Mouse (Mus musculus): Measurements from ENCODE around the gene Psmb6. TPM values are rescaled to one million over a fixed set of nuclear protein-coding genes. Genes with fewer than 3 reads are reported as not detected.

The Psmb6 gene
- polyA plus RNA-seq, 1 experiment, result 658 TPM

- peaks cover 36% of the 10 kb centered on the region for H3K27me3 ChIP-seq (ENCODE audit: control insufficient read depth, insufficient read depth, insufficient read length)
- no peak overlapping the region for H3ac ChIP-seq (ENCODE audit: control insufficient read depth, insufficient read length, low read depth)
- no peak for TF ChIP-seq MYOD1 (IDR thresholded peaks at IDR 0.05; ENCODE audit: control insufficient read depth, insufficient read length, low read depth)
- TF ChIP-seq USF1 (IDR thresholded peaks at IDR 0.05; ENCODE audit: low read depth), result no peak
- no peak for TF ChIP-seq MYOG (IDR thresholded peaks at IDR 0.05; ENCODE audit: control insufficient read depth, extremely low read depth, insufficient read length)
- no peak for TF ChIP-seq FOSL1 (IDR thresholded peaks at IDR 0.05; ENCODE audit: insufficient read depth, low read length, poor library complexity, severe bottlenecking)
- no peak for TF ChIP-seq MAX (IDR thresholded peaks at IDR 0.05)
- no peak for TF ChIP-seq CTCF (IDR thresholded peaks at IDR 0.05; ENCODE audit: control insufficient read depth, insufficient read depth, insufficient read length)
- TF ChIP-seq CEBPB (IDR thresholded peaks at IDR 0.05; ENCODE audit: low read depth), result no peak
- H3K4me3 ChIP-seq (ENCODE audit: insufficient read depth, poor library complexity, severe bottlenecking), result no peak overlapping the region
- H3K79me3 ChIP-seq (ENCODE audit: low read depth), result no peaks in the 10 kb centered on the region
- H3K79me2 ChIP-seq (ENCODE audit: control insufficient read depth, insufficient read depth), result no peaks in the 10 kb centered on the region
- no peaks in the 10 kb centered on the region for H3K36me3 ChIP-seq (ENCODE audit: control insufficient read depth, insufficient read depth)
Measured at GRCm38 (mm10) chr11:70506962-70507515, 18.1 kb upstream of the Psmb6 start.

GRCm38 (mm10) chr11:70509753-70510564 is 15.2 kb upstream of the Psmb6 start:
- Histone ChIP-seq H3K79me2 (ENCODE audit: control insufficient read depth, insufficient read depth) (no peaks in the 10 kb centered on the region), H3K4me3 (ENCODE audit: insufficient read depth, poor library complexity, severe bottlenecking) (no peak overlapping the region), H3K27me3 (ENCODE audit: control insufficient read depth, insufficient read depth, insufficient read length) (peaks cover 48% of the 10 kb centered on the region), H3K79me3 (ENCODE audit: low read depth) (no peaks in the 10 kb centered on the region), H3K36me3 (ENCODE audit: control insufficient read depth, insufficient read depth) (no peaks in the 10 kb centered on the region), H3ac (ENCODE audit: control insufficient read depth, insufficient read length, low read depth) (no peak overlapping the region)
- TF ChIP-seq MAX (IDR thresholded peaks at IDR 0.05) (no peak), CTCF (IDR thresholded peaks at IDR 0.05; ENCODE audit: control insufficient read depth, insufficient read depth, insufficient read length) (peak; percentile 51), USF1 (IDR thresholded peaks at IDR 0.05; ENCODE audit: low read depth) (no peak), CEBPB (IDR thresholded peaks at IDR 0.05; ENCODE audit: low read depth) (no peak), MYOG (IDR thresholded peaks at IDR 0.05; ENCODE audit: control insufficient read depth, extremely low read depth, insufficient read length) (no peak), FOSL1 (IDR thresholded peaks at IDR 0.05; ENCODE audit: insufficient read depth, low read length, poor library complexity, severe bottlenecking) (no peak)

- H3K79me2 ChIP-seq (ENCODE audit: control insufficient read depth, insufficient read depth), result no peaks in the 10 kb centered on the region
- no peak for TF ChIP-seq MYOG (IDR thresholded peaks at IDR 0.05; ENCODE audit: control insufficient read depth, extremely low read depth, insufficient read length)
- TF ChIP-seq USF1 (IDR thresholded peaks at IDR 0.05; ENCODE audit: low read depth), result no peak
- TF ChIP-seq MYOD1 (IDR thresholded peaks at IDR 0.05; ENCODE audit: control insufficient read depth, insufficient read length, low read depth), result no peak
- no peak for TF ChIP-seq CEBPB (IDR thresholded peaks at IDR 0.05; ENCODE audit: low read depth)
- TF ChIP-seq CTCF (IDR thresholded peaks at IDR 0.05; ENCODE audit: control insufficient read depth, insufficient read depth, insufficient read length), result no peak
- no peak for TF ChIP-seq FOSL1 (IDR thresholded peaks at IDR 0.05; ENCODE audit: insufficient read depth, low read length, poor library complexity, severe bottlenecking)
- TF ChIP-seq MAX (IDR thresholded peaks at IDR 0.05), result no peak
- H3K4me3 ChIP-seq (ENCODE audit: insufficient read depth, poor library complexity, severe bottlenecking), result no peak overlapping the region
- peaks cover 43% of the 10 kb centered on the region for H3K27me3 ChIP-seq (ENCODE audit: control insufficient read depth, insufficient read depth, insufficient read length)
- H3ac ChIP-seq (ENCODE audit: control insufficient read depth, insufficient read length, low read depth), result no peak overlapping the region
- no peaks in the 10 kb centered on the region for H3K79me3 ChIP-seq (ENCODE audit: low read depth)
- no peaks in the 10 kb centered on the region for H3K36me3 ChIP-seq (ENCODE audit: control insufficient read depth, insufficient read depth)
Measured at GRCm38 (mm10) chr11:70511242-70511641, 13.9 kb upstream of the Psmb6 start.

- Histone ChIP-seq H3K79me2 (ENCODE audit: control insufficient read depth, insufficient read depth) (no peaks in the 10 kb centered on the region), H3K79me3 (ENCODE audit: low read depth) (no peaks in the 10 kb centered on the region), H3ac (ENCODE audit: control insufficient read depth, insufficient read length, low read depth) (no peak overlapping the region), H3K4me3 (ENCODE audit: insufficient read depth, poor library complexity, severe bottlenecking) (no peak overlapping the region), H3K27me3 (ENCODE audit: control insufficient read depth, insufficient read depth, insufficient read length) (peaks cover 43% of the 10 kb centered on the region), H3K36me3 (ENCODE audit: control insufficient read depth, insufficient read depth) (no peaks in the 10 kb centered on the region)
- no peak for TF ChIP-seq MYOD1 (IDR thresholded peaks at IDR 0.05; ENCODE audit: control insufficient read depth, insufficient read length, low read depth)
- TF ChIP-seq CEBPB (IDR thresholded peaks at IDR 0.05; ENCODE audit: low read depth), result no peak
- no peak for TF ChIP-seq MYOG (IDR thresholded peaks at IDR 0.05; ENCODE audit: control insufficient read depth, extremely low read depth, insufficient read length)
- no peak for TF ChIP-seq MAX (IDR thresholded peaks at IDR 0.05)
- TF ChIP-seq USF1 (IDR thresholded peaks at IDR 0.05; ENCODE audit: low read depth), result no peak
- no peak for TF ChIP-seq FOSL1 (IDR thresholded peaks at IDR 0.05; ENCODE audit: insufficient read depth, low read length, poor library complexity, severe bottlenecking)
- no peak for TF ChIP-seq CTCF (IDR thresholded peaks at IDR 0.05; ENCODE audit: control insufficient read depth, insufficient read depth, insufficient read length)
Measured at GRCm38 (mm10) chr11:70511825-70512224, 13.3 kb upstream of the Psmb6 start.

- Histone ChIP-seq H3K27me3 (ENCODE audit: control insufficient read depth, insufficient read depth, insufficient read length) (peaks cover 41% of the 10 kb centered on the region), H3K79me2 (ENCODE audit: control insufficient read depth, insufficient read depth) (no peaks in the 10 kb centered on the region), H3K36me3 (ENCODE audit: control insufficient read depth, insufficient read depth) (no peaks in the 10 kb centered on the region), H3K79me3 (ENCODE audit: low read depth) (no peaks in the 10 kb centered on the region), H3K4me3 (ENCODE audit: insufficient read depth, poor library complexity, severe bottlenecking) (no peak overlapping the region), H3ac (ENCODE audit: control insufficient read depth, insufficient read length, low read depth) (no peak overlapping the region)
- no peak for TF ChIP-seq MYOG (IDR thresholded peaks at IDR 0.05; ENCODE audit: control insufficient read depth, extremely low read depth, insufficient read length)
- no peak for TF ChIP-seq CEBPB (IDR thresholded peaks at IDR 0.05; ENCODE audit: low read depth)
- TF ChIP-seq USF1 (IDR thresholded peaks at IDR 0.05; ENCODE audit: low read depth), result no peak
- TF ChIP-seq CTCF (IDR thresholded peaks at IDR 0.05; ENCODE audit: control insufficient read depth, insufficient read depth, insufficient read length), result no peak
- TF ChIP-seq FOSL1 (IDR thresholded peaks at IDR 0.05; ENCODE audit: insufficient read depth, low read length, poor library complexity, severe bottlenecking), result no peak
- no peak for TF ChIP-seq MAX (IDR thresholded peaks at IDR 0.05)
- no peak for TF ChIP-seq MYOD1 (IDR thresholded peaks at IDR 0.05; ENCODE audit: control insufficient read depth, insufficient read length, low read depth)
Measured at GRCm38 (mm10) chr11:70512709-70513342, 12.3 kb upstream of the Psmb6 start.

All from C2C12 (cell line).